Mouse (Mus musculus): Measurements from ENCODE around the gene Elk3. TPM values are rescaled to one million over a fixed set of nuclear protein-coding genes. Genes with fewer than 3 reads are reported as not detected.

Gene Elk3
- polyA plus RNA-seq, 1 experiment = 8.4 TPM

DNA sequence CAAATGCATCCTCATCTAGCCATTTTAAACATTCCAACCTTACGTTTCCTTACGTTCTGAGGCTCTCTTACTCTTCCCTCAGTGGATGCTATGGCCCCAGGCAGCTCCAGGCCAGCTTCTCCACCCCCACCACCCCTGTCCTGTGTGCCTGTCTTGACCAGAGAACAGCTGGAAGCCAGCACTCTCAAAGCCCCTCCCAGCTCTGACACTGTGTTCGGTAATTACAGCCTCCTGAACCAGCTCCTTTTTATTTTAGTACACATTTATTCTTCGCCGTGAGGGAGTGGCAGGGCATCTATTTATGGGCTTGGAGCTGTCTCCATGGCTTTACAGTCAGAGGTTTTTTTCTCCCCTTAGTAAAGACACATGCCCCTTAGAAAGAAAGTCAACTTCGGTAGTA is 63.0 kb downstream of the Elk3 start:
- DNase-seq (ENCODE audit: extremely low spot score in 1 of 2, low spot score in 1 of 2) = no peak

DNA sequence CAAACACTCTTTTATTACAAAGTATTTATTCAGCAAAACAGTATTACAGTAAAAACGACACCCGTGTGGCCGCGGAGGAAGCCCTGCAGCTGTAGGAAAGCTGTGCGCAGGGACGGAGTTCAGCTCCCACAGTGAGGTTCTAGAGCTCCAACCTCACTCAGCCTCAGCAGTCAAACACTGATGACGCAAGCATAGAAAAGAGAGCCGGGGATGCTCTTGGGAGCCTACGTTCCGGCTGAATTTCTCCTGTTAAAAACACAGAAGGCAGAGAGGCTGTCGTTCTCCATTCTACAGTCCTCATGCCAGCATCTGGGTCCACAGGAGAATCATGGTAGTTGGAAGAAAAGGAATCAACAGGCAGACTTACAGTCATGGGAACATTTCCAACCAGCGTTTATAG is 63.5 kb downstream of the Elk3 start:
- no peak for DNase-seq (ENCODE audit: extremely low spot score in 1 of 2, low spot score in 1 of 2)

DNA sequence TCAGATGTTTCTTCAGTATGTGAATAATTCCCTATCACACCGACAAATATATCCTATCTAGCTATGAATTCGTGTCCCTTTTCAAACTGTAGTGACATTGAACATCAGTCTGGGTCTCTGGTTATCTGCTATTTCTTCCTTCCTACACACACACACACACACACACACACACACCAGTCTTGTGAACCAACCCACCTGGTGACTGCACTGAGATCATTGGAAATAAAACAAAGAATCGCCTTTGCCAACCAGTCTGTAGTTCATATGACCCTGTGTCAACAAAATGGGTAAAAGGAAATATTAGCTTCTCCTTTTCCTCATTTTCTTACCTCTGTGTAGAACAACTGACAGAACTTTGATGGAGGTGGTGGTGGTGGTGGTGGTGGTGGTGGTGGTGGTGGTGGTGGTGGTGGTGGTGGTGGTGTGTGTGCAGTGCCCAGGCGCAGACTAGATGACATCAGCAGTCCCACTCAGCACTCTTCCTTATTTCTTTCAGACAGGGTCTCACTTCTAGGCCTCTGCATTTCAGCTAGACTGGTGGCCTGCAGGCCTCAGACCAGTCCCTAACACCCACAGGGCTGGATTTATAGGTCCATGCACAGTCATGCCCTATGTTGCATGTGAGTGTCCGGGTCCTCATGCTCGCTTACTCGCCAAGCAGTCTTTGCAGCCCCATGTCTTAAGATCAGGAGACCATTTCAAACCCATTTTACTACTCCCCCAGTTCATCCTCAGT is 64.6 kb downstream of the Elk3 start:
- DNase-seq (ENCODE audit: extremely low spot score in 1 of 2, low spot score in 1 of 2) = no peak

DNA sequence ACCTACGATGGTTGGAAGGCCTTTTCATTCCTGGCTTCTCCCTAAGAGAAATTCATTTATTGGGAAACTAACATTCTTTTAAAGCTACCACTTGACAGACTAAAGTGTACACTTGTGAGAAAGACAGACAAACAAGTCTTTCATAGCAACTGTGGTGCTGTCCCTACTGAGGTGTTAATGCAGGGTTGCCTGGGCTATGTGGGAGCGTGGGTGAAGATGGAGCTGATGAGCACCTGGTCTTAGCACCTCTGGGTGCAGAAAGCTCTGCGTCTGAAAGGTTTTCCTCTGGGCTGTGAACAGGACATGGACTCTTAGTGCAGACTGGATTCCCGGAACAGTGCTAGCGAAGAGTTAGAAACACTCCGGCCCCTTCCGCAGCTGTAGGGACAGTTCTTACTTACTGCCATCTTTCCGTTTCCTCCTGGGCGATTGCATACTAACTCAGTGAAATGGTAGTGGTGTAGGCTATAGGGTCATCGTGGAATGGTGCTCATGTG is 66.7 kb downstream of the Elk3 start:
- DNase-seq (ENCODE audit: extremely low spot score in 1 of 2, low spot score in 1 of 2) = no peak

DNA sequence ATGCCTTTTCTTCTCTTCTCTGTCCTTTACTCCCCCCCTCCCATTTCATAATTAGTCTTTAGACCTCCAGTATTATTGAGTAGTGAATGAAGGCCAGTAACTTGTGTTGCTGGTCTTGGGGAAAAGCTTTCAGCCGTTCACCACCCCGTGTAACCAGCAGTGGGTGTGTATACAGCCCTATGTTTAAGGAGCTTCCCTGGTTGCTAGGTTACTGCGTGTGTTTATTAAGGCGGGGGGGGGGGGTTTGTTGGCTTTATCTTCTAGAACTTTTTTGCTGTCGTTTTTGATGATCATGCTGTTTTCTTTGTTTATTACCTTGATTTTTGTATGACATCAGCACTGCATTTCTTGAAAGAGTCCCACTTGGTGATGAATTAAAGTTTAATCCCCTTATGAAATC is 68.1 kb downstream of the Elk3 start:
- DNase-seq (ENCODE audit: extremely low spot score in 1 of 2, low spot score in 1 of 2) = no peak

DNA sequence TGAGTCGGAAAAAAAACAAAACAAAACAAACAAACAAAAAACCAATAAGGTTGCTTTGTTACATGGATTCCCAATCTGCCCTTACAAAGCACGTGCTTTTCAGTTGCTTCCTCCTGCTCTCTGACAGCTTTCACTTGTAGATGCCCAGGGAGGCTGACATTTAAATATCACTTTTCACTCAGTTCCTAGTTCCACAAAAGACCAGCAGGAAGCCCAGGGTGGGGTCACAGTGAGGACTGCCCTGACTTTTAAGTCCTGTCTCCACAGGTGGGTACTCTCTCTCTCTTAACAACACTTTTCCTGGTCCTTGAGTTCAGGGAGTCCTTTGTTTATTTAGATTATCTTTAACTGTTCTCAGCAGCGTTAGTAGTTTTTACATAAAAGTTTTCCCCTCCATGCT is 68.7 kb downstream of the Elk3 start:
- no peak for DNase-seq (ENCODE audit: extremely low spot score in 1 of 2, low spot score in 1 of 2)

DNA sequence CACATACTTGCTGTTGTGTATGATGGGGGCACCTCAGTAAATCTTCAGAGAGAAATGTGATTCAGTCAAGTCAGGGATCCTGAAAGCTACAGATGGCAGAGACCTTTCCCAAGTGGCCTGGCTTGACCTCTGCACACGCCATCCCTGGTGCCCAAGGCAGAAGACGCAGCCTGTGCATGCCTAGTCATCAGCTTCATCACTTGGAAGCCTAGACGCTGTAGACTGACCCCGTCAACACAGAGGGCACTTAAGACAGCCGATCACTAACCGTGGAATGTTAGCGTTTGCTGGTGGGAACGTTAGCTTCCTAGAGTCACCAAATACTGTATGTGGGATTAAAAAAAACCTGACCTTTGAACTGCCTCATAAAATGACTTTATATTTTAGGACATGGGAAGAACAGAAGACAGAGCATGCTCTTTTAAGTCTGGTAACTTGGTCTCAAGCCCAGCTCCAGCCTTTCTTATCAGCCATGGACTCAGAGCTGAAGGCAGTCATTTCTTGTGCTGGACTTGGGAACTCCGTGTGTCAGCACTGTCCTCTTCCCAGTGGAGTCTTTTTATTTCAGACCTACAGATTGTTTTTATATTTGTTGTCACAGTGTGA is 71.6 kb downstream of the Elk3 start:
- no peak for DNase-seq (ENCODE audit: extremely low spot score in 1 of 2, low spot score in 1 of 2)

DNA sequence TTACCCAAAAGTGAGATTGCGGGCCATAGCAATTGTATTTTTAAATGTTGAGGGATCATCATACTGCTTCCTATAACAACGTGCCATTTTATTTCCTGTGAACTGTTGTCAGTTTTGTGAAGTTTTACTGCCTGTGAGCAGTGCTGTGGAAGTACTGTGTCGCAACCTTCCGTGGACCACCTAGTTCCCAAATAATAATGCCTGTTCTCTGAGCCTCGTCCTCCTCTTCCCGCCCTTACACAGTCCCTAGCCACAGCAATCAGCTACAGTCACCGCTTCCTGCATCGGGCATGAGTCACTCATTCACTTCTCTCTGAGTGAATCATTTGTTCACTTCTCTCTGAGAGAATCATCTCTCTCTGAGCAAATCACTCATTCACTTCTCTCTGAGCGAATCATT is 76.2 kb downstream of the Elk3 start:
- no peak for DNase-seq (ENCODE audit: extremely low spot score in 1 of 2, low spot score in 1 of 2)

DNA sequence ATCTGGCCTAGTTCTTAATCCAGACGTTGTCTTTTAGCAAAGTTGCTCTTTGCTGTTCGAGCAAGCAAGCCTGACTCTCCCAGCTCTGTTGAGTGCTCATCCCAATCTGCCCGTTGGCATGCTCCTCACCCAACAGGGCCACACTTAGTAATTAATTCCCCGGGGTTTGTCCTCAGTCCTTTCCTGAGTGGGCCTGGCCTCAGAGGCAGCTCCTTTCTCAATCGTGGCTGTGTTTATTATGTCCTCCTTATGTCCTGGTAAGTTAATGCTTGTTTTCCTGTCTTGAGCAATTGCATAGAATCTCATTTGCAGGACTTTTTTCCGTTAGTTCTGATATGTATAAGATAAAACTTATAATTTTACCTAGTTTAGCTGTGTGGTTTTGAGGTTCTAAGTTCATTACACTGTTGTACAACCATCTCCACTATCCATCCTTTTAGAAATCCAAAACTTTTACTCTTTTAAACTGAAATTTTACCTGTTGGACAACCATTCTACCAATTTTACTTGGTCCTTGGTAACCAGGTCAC is 77.2 kb downstream of the Elk3 start:
- DNase-seq (ENCODE audit: extremely low spot score in 1 of 2, low spot score in 1 of 2) = no peak

DNA sequence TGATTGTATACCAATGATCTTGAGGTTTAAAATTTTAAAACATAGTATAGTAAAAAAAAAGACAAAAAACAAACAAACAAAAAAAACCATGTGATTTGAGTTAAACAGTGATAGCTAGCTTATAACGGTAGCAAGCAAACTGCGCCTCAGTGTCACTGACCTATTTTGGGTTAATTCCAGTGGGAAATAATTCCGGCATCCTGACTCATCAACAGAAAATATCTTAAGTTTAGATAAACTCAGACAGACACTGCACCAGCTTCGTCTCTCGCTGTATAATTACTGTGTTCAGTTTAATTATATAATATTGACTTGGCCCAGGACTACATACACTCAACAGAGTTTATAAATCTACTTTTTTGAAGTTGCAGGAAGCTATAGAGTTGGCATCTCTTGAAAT is 79.0 kb downstream of the Elk3 start:
- no peak for DNase-seq (ENCODE audit: extremely low spot score in 1 of 2, low spot score in 1 of 2)

DNA sequence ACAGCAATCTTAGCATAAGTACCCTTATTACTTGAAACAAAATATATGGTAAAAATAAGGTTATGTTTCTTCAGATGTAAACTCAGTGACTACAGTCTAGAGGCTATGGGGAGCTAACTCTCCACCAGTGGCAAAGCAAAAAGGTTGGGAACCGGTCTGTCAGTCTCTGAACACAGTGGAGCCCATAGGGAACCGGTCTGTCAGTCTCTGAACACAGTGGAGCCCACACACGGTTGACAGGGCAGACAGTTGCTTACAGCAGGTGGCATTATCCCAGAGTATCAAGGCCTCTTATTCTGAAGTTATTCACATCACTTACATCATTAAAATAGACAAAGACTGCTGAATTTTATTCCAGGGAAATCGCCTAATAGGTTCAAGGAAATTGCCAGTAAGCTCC is 79.4 kb downstream of the Elk3 start:
- DNase-seq (ENCODE audit: extremely low spot score in 1 of 2, low spot score in 1 of 2) = no peak

DNA sequence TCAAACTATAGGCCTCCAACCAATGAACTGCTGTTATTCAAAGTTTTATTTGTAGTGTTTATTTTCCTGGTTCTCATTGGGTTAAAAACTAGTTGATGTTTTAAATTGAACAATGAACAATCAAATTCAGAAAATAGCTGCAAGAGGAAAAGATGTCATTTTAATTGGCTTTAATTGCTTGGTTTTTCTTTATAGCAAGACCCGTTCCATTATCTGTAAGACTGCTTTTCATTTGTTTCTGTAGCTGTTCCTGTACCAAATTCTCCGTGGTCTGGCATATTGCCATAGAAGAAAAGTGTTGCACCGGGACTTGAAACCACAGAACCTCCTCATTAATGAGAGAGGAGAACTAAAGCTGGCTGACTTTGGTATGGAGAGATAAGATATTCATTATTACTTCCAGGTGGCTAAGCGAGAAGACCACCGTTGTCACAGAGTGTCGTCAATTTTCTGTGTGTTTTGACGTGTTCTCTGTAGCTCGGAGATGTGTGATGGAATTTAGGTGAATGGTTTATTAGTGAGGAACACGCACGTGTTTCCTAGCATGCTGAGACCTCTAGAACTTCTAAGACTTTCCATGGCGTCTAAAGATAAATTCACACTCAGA is 82.4 kb downstream of the Elk3 start:
- DNase-seq (ENCODE audit: extremely low spot score in 1 of 2, low spot score in 1 of 2) = no peak

DNA sequence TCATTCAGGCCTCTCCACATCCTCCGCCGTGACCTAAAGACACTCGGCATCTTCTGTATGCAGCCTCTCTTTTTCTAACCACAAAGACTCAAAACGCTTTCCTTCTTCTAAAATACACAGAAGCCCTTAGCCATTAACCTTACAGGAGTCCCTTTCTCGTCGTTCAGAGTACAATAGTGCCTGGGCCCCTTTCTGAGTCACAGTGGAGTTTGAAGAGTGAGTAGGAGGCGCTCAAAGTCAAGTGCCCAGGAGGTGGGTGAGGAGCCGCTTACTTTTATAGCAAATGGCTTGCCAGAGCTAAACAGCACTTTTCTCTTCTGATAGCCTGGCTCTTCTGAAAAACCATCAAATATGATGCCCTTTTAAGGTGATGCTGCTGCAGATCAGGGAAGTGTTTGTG is 83.0 kb downstream of the Elk3 start:
- DNase-seq (ENCODE audit: extremely low spot score in 1 of 2, low spot score in 1 of 2) = peak in 1 of 2 experiments; percentile 47

DNA sequence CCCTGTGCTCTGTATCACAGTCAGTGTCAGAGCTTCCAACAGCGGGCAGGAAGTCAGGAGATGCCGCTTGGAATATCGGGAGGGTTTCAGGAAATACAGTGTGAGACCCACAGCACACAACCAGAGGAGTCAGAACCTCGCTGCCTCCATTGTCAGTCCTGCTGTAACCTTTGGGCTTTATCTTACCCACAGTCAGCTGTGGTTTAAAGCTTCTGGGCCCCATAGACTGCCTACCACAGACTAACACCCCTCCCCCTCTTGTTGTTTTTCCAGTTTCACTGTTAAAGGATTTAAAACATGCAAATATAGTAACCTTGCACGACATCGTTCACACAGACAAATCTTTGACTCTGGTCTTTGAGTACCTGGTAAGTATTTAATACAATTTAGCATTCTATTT is 85.2 kb downstream of the Elk3 start:
- DNase-seq (ENCODE audit: extremely low spot score in 1 of 2, low spot score in 1 of 2) = no peak

DNA sequence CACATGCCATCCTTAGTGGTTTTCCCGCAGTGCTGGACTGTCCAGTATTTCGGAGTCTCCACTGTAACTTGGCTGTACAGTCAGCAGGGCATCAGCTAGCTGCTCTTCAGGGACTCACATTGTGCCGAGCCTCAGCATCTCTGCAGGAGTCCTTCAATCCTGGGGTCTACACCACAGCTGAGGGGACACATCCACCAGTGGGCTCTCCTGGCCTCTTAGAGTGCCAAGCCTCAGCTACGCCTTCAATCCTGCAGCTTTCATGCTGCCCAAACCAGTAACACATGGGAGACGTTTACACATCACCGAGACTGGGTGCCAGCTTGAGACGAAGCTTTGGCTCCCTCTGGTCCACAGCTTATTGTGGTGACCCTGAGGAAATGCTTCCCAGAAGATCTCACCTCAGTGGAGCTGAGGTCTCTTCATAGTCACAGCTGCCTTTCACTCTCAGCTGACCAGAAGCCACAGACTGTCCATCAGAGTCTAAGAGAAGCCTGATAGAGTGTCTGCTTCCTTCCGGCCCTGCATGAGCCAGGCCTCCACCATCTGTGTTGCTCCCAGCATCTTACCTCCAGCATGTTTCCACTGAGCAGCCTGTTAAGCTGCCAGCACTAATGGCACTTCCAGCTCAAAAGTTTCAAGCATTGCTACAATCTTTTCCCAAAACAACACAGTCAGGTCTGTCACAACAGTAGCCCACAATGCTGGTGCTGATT is 95.7 kb downstream of the Elk3 start:
- DNase-seq (ENCODE audit: extremely low spot score in 1 of 2, low spot score in 1 of 2) = no peak

DNA sequence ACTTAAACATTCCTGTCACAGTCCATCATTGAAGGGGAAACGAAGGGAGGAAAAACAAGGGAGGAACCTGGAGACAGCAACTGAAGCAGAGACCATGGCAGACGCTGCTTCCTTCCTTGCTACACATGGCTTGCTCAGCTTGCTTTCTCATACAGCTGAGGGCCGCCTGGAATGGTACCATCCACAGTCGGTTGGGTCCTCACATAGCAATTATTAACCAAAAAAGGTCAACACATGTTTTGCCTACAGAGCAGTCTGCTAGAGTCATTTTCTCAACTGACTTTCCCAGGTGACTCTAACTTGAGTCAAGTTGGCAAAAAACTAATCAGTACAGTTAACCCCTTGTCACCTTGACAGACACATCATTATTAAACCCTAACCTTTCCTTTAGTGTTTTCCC is 96.7 kb downstream of the Elk3 start:
- no peak for DNase-seq (ENCODE audit: extremely low spot score in 1 of 2, low spot score in 1 of 2)

DNA sequence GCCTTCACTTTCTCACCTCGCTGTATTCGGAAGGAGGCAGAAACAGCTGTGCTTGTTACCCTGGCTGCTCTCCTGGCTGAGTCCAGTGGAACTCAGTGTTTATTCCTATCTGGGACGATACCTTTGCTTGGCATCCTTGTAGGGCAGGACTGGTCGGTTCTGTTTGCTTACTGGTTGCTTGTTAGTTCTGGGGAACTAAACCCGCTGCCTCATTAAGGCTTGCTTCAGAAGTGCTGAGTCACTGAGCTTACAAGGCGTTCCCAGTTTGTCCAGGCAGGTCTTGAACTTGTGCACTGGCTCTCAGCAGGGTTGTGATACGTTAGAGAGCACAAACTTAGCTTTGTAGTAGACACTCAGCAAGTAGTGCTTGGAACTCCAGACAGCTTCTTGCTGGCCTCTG is 97.6 kb downstream of the Elk3 start:
- no peak for DNase-seq (ENCODE audit: extremely low spot score in 1 of 2, low spot score in 1 of 2)

DNA sequence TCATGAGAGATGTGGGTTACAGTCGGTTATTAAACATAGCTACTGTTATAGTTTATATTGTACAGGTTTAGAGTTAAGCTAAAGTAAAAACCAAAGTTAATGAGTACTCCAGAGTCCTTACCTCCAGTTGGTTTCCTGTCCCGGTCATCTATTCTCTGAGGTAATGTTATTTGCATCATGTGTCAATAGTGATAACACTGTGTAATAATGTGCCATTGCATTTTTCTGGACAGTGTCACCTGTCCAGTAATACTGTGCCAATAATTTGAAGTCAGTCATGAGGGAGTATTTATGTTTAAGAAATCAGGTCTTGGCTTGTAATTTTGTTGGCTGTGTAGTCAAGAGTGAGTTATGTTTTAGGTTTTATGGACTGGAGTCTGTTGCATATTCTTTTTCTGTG is 98.2 kb downstream of the Elk3 start:
- DNase-seq (ENCODE audit: extremely low spot score in 1 of 2, low spot score in 1 of 2) = no peak

DNA sequence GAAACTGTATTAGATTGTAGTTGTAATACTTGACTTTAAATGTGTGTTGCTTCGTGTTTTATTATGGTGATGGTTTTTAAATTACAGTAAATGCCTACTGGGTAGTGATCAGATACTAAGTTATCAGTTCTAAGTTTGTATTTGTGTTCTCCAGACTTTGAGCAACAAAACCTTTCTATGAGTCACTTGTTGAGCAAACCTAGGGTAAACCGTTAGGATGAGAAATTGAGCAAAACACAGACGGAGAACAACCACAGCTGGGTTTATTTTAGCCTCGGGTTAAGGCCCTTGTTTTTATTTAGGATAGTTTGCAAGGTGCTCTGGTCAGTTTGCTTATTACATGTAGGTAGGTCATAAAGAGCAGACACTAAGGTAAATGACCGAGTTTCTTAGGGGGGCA is 103.8 kb downstream of the Elk3 start:
- no peak for DNase-seq (ENCODE audit: extremely low spot score in 1 of 2, low spot score in 1 of 2)

DNA sequence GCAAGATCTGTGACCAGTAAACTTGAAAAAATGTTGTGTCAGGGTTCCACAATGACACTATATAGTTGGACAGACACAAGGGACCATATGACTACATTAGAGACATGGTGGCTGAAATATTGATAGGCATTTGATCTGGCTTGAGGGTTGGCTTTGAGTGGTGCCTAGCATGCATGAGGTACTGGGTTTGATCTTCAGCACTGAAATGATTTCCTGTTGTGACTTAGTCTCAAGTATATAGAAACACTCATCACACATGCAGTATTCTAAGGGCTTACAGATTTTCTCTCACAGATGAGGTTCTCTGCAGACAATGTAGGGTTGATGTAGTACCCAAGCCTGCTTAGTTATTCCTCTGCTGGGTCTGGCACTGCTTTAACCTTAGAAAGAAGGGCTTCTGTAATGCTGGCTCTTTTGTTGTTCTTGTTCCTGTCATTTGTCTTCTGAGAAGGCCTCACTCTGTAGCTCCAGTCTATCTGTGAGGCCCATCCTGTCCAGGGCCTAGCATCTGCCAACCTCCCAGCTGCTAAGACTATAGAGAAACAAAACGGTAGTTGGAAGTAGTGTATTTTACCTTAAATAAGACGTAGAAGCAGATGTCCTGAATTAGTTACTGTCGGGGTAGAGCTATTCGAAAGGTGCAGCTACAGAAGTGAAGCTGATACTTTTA is 105.5 kb downstream of the Elk3 start:
- DNase-seq (ENCODE audit: extremely low spot score in 1 of 2, low spot score in 1 of 2) = no peak
